Mouse (Mus musculus) megakaryocyte, embryonic 14.5 days (primary cell): ENCODE data around the gene Cabs1.

Experiments used
- FLI1 ChIP-seq: IDR thresholded peaks from 2 replicates; pipeline ENCODE4 v1.6.1; 2012; ENCODE audit warnings: low read length, inconsistent platforms, mixed read lengths
- GATA1 ChIP-seq: IDR thresholded peaks from 3 replicates; pipeline ENCODE4 v1.6.1; 2012; ENCODE audit warnings: mixed read lengths, low read length, inconsistent platforms, borderline replicate concordance

GRCm38 (mm10) chr5:88002249-88002648 lies 23.0 kb downstream of the Cabs1 start, which contains the start of gene Smr3a:
- no peak for TF ChIP-seq GATA1
- no peak for TF ChIP-seq FLI1
